Mouse (Mus musculus): ENCODE results near the gene Zfp771.

DNA sequence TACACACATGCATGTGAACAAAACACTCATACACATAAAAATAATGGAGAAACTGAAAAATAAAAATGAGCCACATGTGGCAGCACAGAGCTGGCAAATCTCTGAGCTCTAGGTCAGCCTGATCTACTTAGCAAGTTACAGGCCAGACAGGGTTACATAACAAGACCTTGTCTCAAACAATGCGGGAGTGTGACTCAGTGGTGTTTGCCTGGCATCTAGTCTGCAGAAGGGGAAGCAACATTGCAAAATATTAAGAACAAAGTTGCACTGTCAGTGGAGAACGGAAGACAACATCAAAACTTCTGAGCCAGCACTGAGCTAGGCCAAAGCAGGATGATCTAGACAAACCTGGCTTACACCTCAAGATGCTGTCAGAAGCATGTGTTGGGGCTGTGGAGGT lies 26.2 kb downstream of the Zfp771 start:
- TF ChIP-seq GATA1 (IDR thresholded peaks at IDR 0.05; ENCODE audit: borderline replicate concordance, low read length) = no peak
- TF ChIP-seq FLI1 (IDR thresholded peaks at IDR 0.05; ENCODE audit: low read length) = no peak

Measured in megakaryocyte, embryonic 14.5 days (primary cell).